Comparison of ENCODE assay signal across 16 mouse cellular contexts in genomic region chr7:37936459-37936858, GRCm38 (mm10).
A peak's percentile ranks its signal among the peaks of the same experiment; 100 is the strongest.
DNase-seq lines count a peak whose midpoint lies in the region; ATAC-seq and TF ChIP-seq lines count a peak whose summit lies in the region.
"Had no signal": no experiment of that assay in that cellular context is flagged by ENCODE, and none has a peak within 500 bp of the region (broad histone marks: within the 10 kb centered on the region; RNA-seq: fewer than 3 reads in every experiment).

No protein-coding gene starts in this region.

- intact Hi-C loops in heart, postnatal 36 days (cut with DNase I) = loop anchor here (10.0 kb wide), 1 partner anchor 162 kb away; the partner anchor contains the start of gene Zfp536

- peak overlapping the region; percentile 64 for H3K27ac ChIP-seq in lung, embryonic 15.5 days
- H3K27ac ChIP-seq in forebrain, embryonic 10.5 days = no peak overlapping the region
- H3K27ac ChIP-seq: forebrain, embryonic 15.5 days; heart, embryonic 10.5 days; hindbrain, embryonic 14.5 days had no signal

- peaks cover 7% of the 10 kb centered on the region; the same call in 1 of the 2 replicates for H3K36me3 ChIP-seq in lung, embryonic 15.5 days
- peaks cover 21% of the 10 kb centered on the region for H3K36me3 ChIP-seq in forebrain, embryonic 10.5 days (replicated peaks)
- H3K36me3 ChIP-seq: embryonic facial prominence, embryonic 15.5 days; forebrain, embryonic 15.5 days had no signal

- H3K4me3 ChIP-seq in lung, adult 2 months (replicated peaks; ENCODE audit: extremely low read depth, low read depth, low read length) = no peak overlapping the region
- no peak overlapping the region for H3K4me3 ChIP-seq in lung, embryonic 15.5 days
- H3K4me3 ChIP-seq in forebrain, embryonic 10.5 days = no peak overlapping the region
- H3K4me3 ChIP-seq: embryonic facial prominence, embryonic 15.5 days; erythroblast, embryonic 14.5 days; forebrain, embryonic 15.5 days; heart, embryonic 10.5 days had no signal

- H3K27me3 ChIP-seq in lung, embryonic 15.5 days = no peaks in the 10 kb centered on the region
- no peaks in the 10 kb centered on the region for H3K27me3 ChIP-seq in forebrain, embryonic 10.5 days (ENCODE audit: poor library complexity, severe bottlenecking)
- H3K27me3 ChIP-seq: embryonic facial prominence, embryonic 15.5 days; forebrain, embryonic 15.5 days had no signal

- 70% methylated on average over 8 of the region's 8 CpGs for WGBS in lung, adult 2 months
- 54% methylated on average over 8 of the region's 8 CpGs for WGBS in lung, embryonic 15.5 days
- 83% methylated on average over 8 of the region's 8 CpGs for WGBS in forebrain, embryonic 10.5 days

- H3K9ac ChIP-seq in lung, embryonic 15.5 days = no peak overlapping the region
- H3K9ac ChIP-seq: embryonic facial prominence, embryonic 15.5 days; forebrain, embryonic 15.5 days; hindbrain, embryonic 14.5 days had no signal

- DNase-seq in lung, adult 2 months = peak; percentile 21
- DNase-seq in lung, postnatal 14 days = peak; percentile 11
- DNase-seq in forebrain, embryonic 10.5 days (ENCODE audit: extremely low spot score, low spot score) = no peak
- no peak for DNase-seq in heart, postnatal 36 days
- no peak for DNase-seq in spleen, adult 12 weeks (ENCODE audit: low spot score)
- DNase-seq: adrenal gland, adult 2 months; adrenal gland, postnatal 25 days; embryo, embryonic 11 days; heart, adult 18-20 months; heart, postnatal 10 days had no signal

- no peaks in the 10 kb centered on the region for H3K4me1 ChIP-seq in lung, adult 2 months (ENCODE audit: control insufficient read depth, insufficient read depth, low read length)
- peaks cover 14% of the 10 kb centered on the region for H3K4me1 ChIP-seq in lung, embryonic 15.5 days
- peaks cover 29% of the 10 kb centered on the region for H3K4me1 ChIP-seq in forebrain, embryonic 10.5 days

- H3K4me2 ChIP-seq in lung, embryonic 15.5 days = no peak overlapping the region
- H3K4me2 ChIP-seq: embryonic facial prominence, embryonic 15.5 days; forebrain, embryonic 15.5 days; hindbrain, embryonic 14.5 days had no signal

- no peak for TF ChIP-seq POLR2A in lung, adult 2 months (IDR thresholded peaks at IDR 0.05; ENCODE audit: borderline replicate concordance, extremely low read depth, low read depth, low read length)

- no peaks in the 10 kb centered on the region for H3K9me3 ChIP-seq in lung, embryonic 15.5 days
- H3K9me3 ChIP-seq in forebrain, embryonic 10.5 days = peaks cover 11% of the 10 kb centered on the region
- H3K9me3 ChIP-seq: embryonic facial prominence, embryonic 15.5 days; forebrain, embryonic 15.5 days; heart, embryonic 10.5 days had no signal

- no peak for TF ChIP-seq CTCF in lung, adult 2 months (IDR thresholded peaks at IDR 0.05; ENCODE audit: insufficient read depth, low read length)

- ATAC-seq in lung, embryonic 15.5 days (ENCODE audit: borderline replicate concordance, extremely low read depth, low FRiP score, low TSS enrichment) = peak; percentile 57; the same call in 1 of the 2 replicates
- ATAC-seq: forebrain, embryonic 15.5 days had no signal

Comparison
In these comparisons a context has a peak if more than half of its experiments do, and no peak if none do; other contexts are left out.
1. DNase-seq: peak in lung, adult 2 months (single experiment) and lung, postnatal 14 days (single experiment); none in forebrain, embryonic 10.5 days (single experiment), heart, postnatal 36 days (0 of 2) and spleen, adult 12 weeks (single experiment).